10 mouse cellular contexts compared by ENCODE assay signal in the genomic region with DNA sequence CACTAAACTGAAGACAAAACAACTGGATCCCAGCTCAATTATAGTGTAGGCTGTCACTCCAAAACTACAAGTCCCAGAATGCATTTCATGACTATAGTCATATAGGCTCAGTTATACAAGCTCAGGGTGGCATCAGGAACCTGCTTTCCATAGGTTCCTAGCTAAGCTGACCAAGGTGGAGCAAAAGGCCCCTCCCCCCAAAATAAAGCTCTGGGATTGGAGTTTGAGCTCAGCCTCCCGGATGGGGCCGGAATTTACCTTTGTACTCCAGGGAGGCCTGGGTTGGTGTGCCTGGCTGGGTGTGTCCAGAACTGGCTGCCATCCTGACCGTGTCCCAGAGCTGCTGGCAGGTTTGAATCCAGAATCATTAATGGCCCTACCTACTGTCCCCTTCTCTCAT. TPM values are rescaled to one million over a fixed set of nuclear protein-coding genes. Genes with fewer than 3 reads are reported as not detected.
DNase-seq lines count a peak whose midpoint lies in the region; ATAC-seq and TF ChIP-seq lines count a peak whose summit lies in the region.
"Had no signal": no experiment of that assay in that cellular context is flagged by ENCODE, and none has a peak within 500 bp of the region (broad histone marks: within the 10 kb centered on the region; RNA-seq: fewer than 3 reads in every experiment).

A gene (plus strand): TSS at position 55 of the 400 bp plus-strand sequence.

- no peak for TF ChIP-seq CTCF in E14TG2a.4 (conservative IDR thresholded peaks at IDR 0.05; ENCODE audit: low read length)

- 45% methylated on average over 3 of the region's 3 CpGs for WGBS in forebrain, embryonic 14.5 days
- 49% methylated on average over 3 of the region's 3 CpGs for WGBS in forebrain, embryonic 11.5 days
- WGBS in intestine, embryonic 16.5 days: 35% methylated on average over 3 of the region's 3 CpGs
- WGBS in liver, embryonic 15.5 days (ENCODE audit: insufficient replicate concordance): 65% methylated on average over 3 of the region's 3 CpGs

- intact Hi-C loops in heart, postnatal 10 days (cut with DNase I): no loop called here

- peaks cover 15% of the 10 kb centered on the region for H3K36me3 ChIP-seq in forebrain, embryonic 14.5 days (ENCODE audit: control insufficient read depth, insufficient read depth, low read length)
- H3K36me3 ChIP-seq in forebrain, embryonic 11.5 days (ENCODE audit: control insufficient read depth, insufficient read depth, low read length): no peaks in the 10 kb centered on the region
- peaks cover 22% of the 10 kb centered on the region for H3K36me3 ChIP-seq in E14TG2a.4 (ENCODE audit: insufficient read depth, low read length)
- peaks cover 15% of the 10 kb centered on the region; the same call in 1 of the 2 replicates for H3K36me3 ChIP-seq in intestine, embryonic 16.5 days (ENCODE audit: control insufficient read depth, insufficient read depth, low read length)
- peaks cover 30% of the 10 kb centered on the region for H3K36me3 ChIP-seq in liver, embryonic 15.5 days (replicated peaks)

- no peaks in the 10 kb centered on the region for H3K9me3 ChIP-seq in forebrain, embryonic 14.5 days (replicated peaks; ENCODE audit: control insufficient read depth, low read length)
- no peaks in the 10 kb centered on the region for H3K9me3 ChIP-seq in forebrain, embryonic 11.5 days (ENCODE audit: control insufficient read depth, low read length)
- H3K9me3 ChIP-seq in E14TG2a.4 (ENCODE audit: low read length): no peaks in the 10 kb centered on the region
- H3K9me3 ChIP-seq in intestine, embryonic 16.5 days (ENCODE audit: control insufficient read depth, low read length): no peaks in the 10 kb centered on the region
- H3K9me3 ChIP-seq in liver, embryonic 15.5 days (replicated peaks): no peaks in the 10 kb centered on the region

- H3K4me3 ChIP-seq in forebrain, embryonic 14.5 days (ENCODE audit: low read depth, low read length): no peak within 1 kb of the TSS
- H3K4me3 ChIP-seq in forebrain, embryonic 11.5 days (ENCODE audit: low read depth, low read length): no peak within 1 kb of the TSS
- H3K4me3 ChIP-seq in E14TG2a.4 (replicated peaks; ENCODE audit: low read length): peak within 1 kb of the TSS; percentile 43
- H3K4me3 ChIP-seq in intestine, embryonic 16.5 days (ENCODE audit: low read length): peak within 1 kb of the TSS; percentile 52
- peak within 1 kb of the TSS; percentile 77 for H3K4me3 ChIP-seq in liver, embryonic 15.5 days (replicated peaks)

- H3K27me3 ChIP-seq in forebrain, embryonic 14.5 days (replicated peaks; ENCODE audit: control insufficient read depth, insufficient read depth, low read length): peaks cover 9% of the 10 kb centered on the region
- H3K27me3 ChIP-seq in forebrain, embryonic 11.5 days (ENCODE audit: control insufficient read depth, insufficient read depth, low read length): peaks cover 5% of the 10 kb centered on the region; the same call in 1 of the 2 replicates
- H3K27me3 ChIP-seq in E14TG2a.4 (ENCODE audit: insufficient read depth, low read length): peaks cover 16% of the 10 kb centered on the region
- peaks cover 14% of the 10 kb centered on the region for H3K27me3 ChIP-seq in intestine, embryonic 16.5 days (replicated peaks; ENCODE audit: control insufficient read depth, insufficient read depth, low read length)
- H3K27me3 ChIP-seq in liver, embryonic 15.5 days: peaks cover 33% of the 10 kb centered on the region
- H3K27me3 ChIP-seq: Patski had no signal

- peaks cover 15% of the 10 kb centered on the region for H3K4me1 ChIP-seq in forebrain, embryonic 14.5 days (ENCODE audit: control insufficient read depth, insufficient read depth, low read length)
- H3K4me1 ChIP-seq in forebrain, embryonic 11.5 days (replicated peaks; ENCODE audit: control insufficient read depth, insufficient read depth, low read length): peaks cover 11% of the 10 kb centered on the region
- peaks cover 47% of the 10 kb centered on the region for H3K4me1 ChIP-seq in E14TG2a.4 (replicated peaks; ENCODE audit: low read depth, low read length)
- peaks cover 36% of the 10 kb centered on the region for H3K4me1 ChIP-seq in intestine, embryonic 16.5 days (ENCODE audit: control insufficient read depth, insufficient read depth, low read length)
- peaks cover 51% of the 10 kb centered on the region for H3K4me1 ChIP-seq in liver, embryonic 15.5 days (replicated peaks)

- no peak within 1 kb of the TSS for H3K9ac ChIP-seq in forebrain, embryonic 14.5 days (ENCODE audit: low read length)
- no peak within 1 kb of the TSS for H3K9ac ChIP-seq in forebrain, embryonic 11.5 days (ENCODE audit: low read length)
- H3K9ac ChIP-seq in intestine, embryonic 16.5 days (ENCODE audit: low read depth, low read length): peak within 1 kb of the TSS; percentile 72
- H3K9ac ChIP-seq in liver, embryonic 15.5 days: peak within 1 kb of the TSS; percentile 25; the same call in 1 of the 2 replicates

- ATAC-seq in forebrain, embryonic 14.5 days: no peak
- no peak for ATAC-seq in forebrain, embryonic 11.5 days (replicated peaks; ENCODE audit: low FRiP score)
- ATAC-seq in intestine, embryonic 16.5 days: peak; percentile 70
- no peak for ATAC-seq in liver, embryonic 15.5 days (ENCODE audit: insufficient read depth)
- ATAC-seq: Patski had no signal

- no peak within 1 kb of the TSS for H3K27ac ChIP-seq in forebrain, embryonic 14.5 days (ENCODE audit: low read depth, low read length)
- no peak within 1 kb of the TSS for H3K27ac ChIP-seq in forebrain, embryonic 11.5 days (ENCODE audit: low read depth, low read length)
- H3K27ac ChIP-seq in intestine, embryonic 16.5 days (ENCODE audit: low read length): peak within 1 kb of the TSS; percentile 83
- peak within 1 kb of the TSS; percentile 63 for H3K27ac ChIP-seq in liver, embryonic 15.5 days (replicated peaks)
- H3K27ac ChIP-seq: gastrocnemius, adult 2 months had no signal

- H3K4me2 ChIP-seq in forebrain, embryonic 14.5 days (ENCODE audit: low read length): no peak within 1 kb of the TSS
- H3K4me2 ChIP-seq in forebrain, embryonic 11.5 days (ENCODE audit: low read depth, low read length, severe bottlenecking): no peak within 1 kb of the TSS
- peak within 1 kb of the TSS; percentile 64 for H3K4me2 ChIP-seq in intestine, embryonic 16.5 days (ENCODE audit: low read depth, low read length)
- H3K4me2 ChIP-seq in liver, embryonic 15.5 days: peak within 1 kb of the TSS; percentile 50

- DNase-seq in forebrain, embryonic 14.5 days (ENCODE audit: low spot score): peak; percentile 42
- no peak for DNase-seq in forebrain, embryonic 11.5 days (ENCODE audit: low spot score)
- no peak for DNase-seq in heart, postnatal 10 days
- DNase-seq in heart, postnatal 4 days: no peak
- no peak for DNase-seq in layer of hippocampus, adult 18-20 months (ENCODE audit: low spot score in 2 of 2)
- DNase-seq: gastrocnemius, adult 2 months had no signal

RNA-seq across cellular contexts. Expression of the gene that starts here (rescaled TPM):
- polyA plus RNA-seq in forebrain, embryonic 14.5 days (2014; fragmentation: Nextera tagmentation; extraction: Ambion mirVana): 0.33 and 0.62 TPM in 2 replicates
- 0.85 and 1.3 TPM in 2 replicates for polyA plus RNA-seq in forebrain, embryonic 11.5 days (2014; fragmentation: Nextera tagmentation; extraction: Ambion mirVana)
- polyA plus RNA-seq in intestine, embryonic 16.5 days (2015; fragmentation: Nextera tagmentation; extraction: Ambion mirVana): 24.0 and 28.7 TPM in 2 replicates
- 6.8 and 7.8 TPM in 2 replicates for polyA plus RNA-seq in liver, embryonic 15.5 days (2015; fragmentation: Nextera tagmentation; extraction: Ambion mirVana)
- under 1 TPM; 0.22 to 0.55 TPM for total RNA-seq in heart, postnatal 10 days (2021)
- total RNA-seq in heart, postnatal 4 days (2021): under 1 TPM; 0.59 to 0.62 TPM
- under 1 TPM; 0.50 to 0.61 TPM for total RNA-seq in layer of hippocampus, adult 18-20 months (2021)

Comparison
In these comparisons a context has a peak if more than half of its experiments do, and no peak if none do; other contexts are left out.
1. Peak in DNase-seq in forebrain, embryonic 14.5 days; RNA of the gene not detected or under 1 TPM.
2. H3K27ac ChIP-seq: peak in intestine, embryonic 16.5 days (single experiment) and liver, embryonic 15.5 days (single experiment); none in forebrain, embryonic 14.5 days (single experiment) and forebrain, embryonic 11.5 days (single experiment).
3. H3K4me2 ChIP-seq: peak in intestine, embryonic 16.5 days (single experiment) and liver, embryonic 15.5 days (single experiment); none in forebrain, embryonic 14.5 days (single experiment) and forebrain, embryonic 11.5 days (single experiment).
4. H3K4me3 ChIP-seq: peak in E14TG2a.4 (single experiment), intestine, embryonic 16.5 days (single experiment) and liver, embryonic 15.5 days (single experiment); none in forebrain, embryonic 14.5 days (single experiment) and forebrain, embryonic 11.5 days (single experiment).
5. H3K9ac ChIP-seq: peak in intestine, embryonic 16.5 days (single experiment) and liver, embryonic 15.5 days (single experiment); none in forebrain, embryonic 14.5 days (single experiment) and forebrain, embryonic 11.5 days (single experiment).